Mouse (Mus musculus) lung, embryonic 14.5 days (tissue): Measurements from ENCODE around the gene Gkn3. TPM values are rescaled to one million over a fixed set of nuclear protein-coding genes. Genes with fewer than 3 reads are reported as not detected.

Experiments
- ATAC-seq: fragments of 200-750 bp; cut with Nextera tagmentation; 2 replicates; pipeline ENCODE4 v1.8.0; 2017; ENCODE audit warnings: mild to moderate bottlenecking, moderate TSS enrichment, moderate library complexity; ENCODE audit not compliant: insufficient read depth
- DNase-seq: peaks from one replicate; pipeline ENCODE4 v3.0.0-alpha.2; 2015
- H3K27ac ChIP-seq: fragments of 300-500 bp; sonication (generic); 2 replicates; pipeline ENCODE4 v1.5.1; 2014; ENCODE audit warnings: low read depth, mild to moderate bottlenecking, moderate library complexity
- H3K27me3 ChIP-seq: fragments of 300-500 bp; sonication (generic); 2 replicates; pipeline ENCODE4 v1.6.1; 2014; ENCODE audit warnings: low read length, control low read depth; ENCODE audit not compliant: insufficient read depth
- H3K36me3 ChIP-seq: fragments of 300-500 bp; sonication (generic); 2 replicates; pipeline ENCODE4 v1.6.1; 2014; ENCODE audit warnings: control low read depth; ENCODE audit not compliant: insufficient read depth
- H3K4me1 ChIP-seq: fragments of 300-500 bp; sonication (generic); 2 replicates; pipeline ENCODE4 v1.6.1; 2014; ENCODE audit warnings: antibody characterized with exemption, control low read depth; ENCODE audit not compliant: insufficient read depth
- H3K4me2 ChIP-seq: fragments of 300-500 bp; sonication (generic); 2 replicates; pipeline ENCODE4 v1.6.1; 2014; ENCODE audit warnings: mild to moderate bottlenecking
- H3K4me3 ChIP-seq: fragments of 300-500 bp; sonication (generic); 2 replicates; pipeline ENCODE4 v1.5.1; 2014; ENCODE audit warnings: low read depth, low read length
- H3K9ac ChIP-seq: fragments of 300-500 bp; sonication (generic); 2 replicates; pipeline ENCODE4 v1.6.1; 2014
- H3K9me3 ChIP-seq: fragments of 300-500 bp; sonication (generic); 2 replicates; pipeline ENCODE4 v1.6.1; 2016; ENCODE audit warnings: low read depth, low read length, control low read depth
- CTCF ChIP-seq: IDR thresholded peaks from 2 replicates; pipeline ENCODE4 v1.5.1; 2016; ENCODE audit warnings: antibody characterized with exemption, low read depth
- WGBS: fragments of 180-500 bp; shearing (Covaris S2); extraction: QIAGEN DNeasy Blood & Tissue Kit; methylation state at CpG from one replicate; pipeline ENCODE4 v1.1.7; 2014; 5-methylcytosine and 5-hydroxymethylcytosine counted together
- polyA plus RNA-seq: library from polyadenylated mRNA; unstranded; fragments of >200 nt; fragmentation: Nextera tagmentation; extraction: Ambion mirVana; gene quantifications from 2 replicates; pipeline ENCODE4 v1.2.1, GENCODE M21; 2014

The Gkn3 gene
- polyA plus RNA-seq, 1 experiment from 2014 or later: 2.3 TPM

- H3K27me3 ChIP-seq: no peaks in the 10 kb centered on the region
- 16% methylated on average over 5 of the region's 5 CpGs for WGBS
These were observed 787 bp upstream of the Gkn3 start for GRCm38 (mm10) chr6:87389455-87389989.

DNA sequence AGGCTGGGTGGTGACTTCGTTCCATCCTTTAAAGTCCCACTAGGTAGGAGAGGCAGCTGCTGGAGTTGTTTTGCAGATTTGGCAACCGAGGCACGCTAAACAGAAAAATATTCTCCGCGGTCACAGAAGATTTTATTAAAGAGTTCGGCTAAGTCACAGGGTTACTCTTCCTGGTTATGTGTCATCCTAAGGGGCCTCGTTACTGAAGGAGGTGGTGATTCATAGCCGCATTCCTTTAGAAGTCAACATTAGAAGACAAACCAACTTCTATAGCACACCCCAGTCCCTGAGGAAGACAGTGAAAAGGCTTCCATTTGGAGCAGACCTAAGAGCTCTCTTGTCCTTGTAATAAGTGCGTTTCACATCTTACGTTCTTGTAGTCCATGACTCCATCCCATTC is 2.1 kb downstream of the Gkn3 start:
- Histone ChIP-seq H3K4me3 (no peak overlapping the region), H3K9ac (no peak overlapping the region), H3K36me3 (no peaks in the 10 kb centered on the region), H3K27ac (no peak overlapping the region), H3K9me3 (no peaks in the 10 kb centered on the region), H3K4me1 (peaks cover 4% of the 10 kb centered on the region; the same call in 1 of the 2 replicates), H3K27me3 (0 out of 2 replicates have a peak, but pooled peaks cover 12% of the 10 kb centered on the region), H3K4me2 (no peak overlapping the region)
- no peak for DNase-seq
- 73% methylated on average over 10 of the region's 10 CpGs for WGBS
- no peak for TF ChIP-seq CTCF
- no peak for ATAC-seq

More at GRCm38 (mm10) chr6:87389455-87389989, 787 bp upstream of the Gkn3 start:
- no peak overlapping the region for H3K9ac ChIP-seq
- peaks cover 7% of the 10 kb centered on the region; the same call in 1 of the 2 replicates for H3K4me1 ChIP-seq
- 0 out of 2 replicates have a peak overlapping the region, but pooled peaks have one; percentile 16 for H3K4me2 ChIP-seq
- no peaks in the 10 kb centered on the region for H3K36me3 ChIP-seq
- H3K27ac ChIP-seq: no peak overlapping the region
- DNase-seq (no peak), ATAC-seq (no peak)
- H3K4me3 ChIP-seq: no peak overlapping the region
- no peaks in the 10 kb centered on the region for H3K9me3 ChIP-seq
- no peak for TF ChIP-seq CTCF

- Histone ChIP-seq H3K27ac (no peak overlapping the region), H3K36me3 (no peaks in the 10 kb centered on the region), H3K9me3 (no peaks in the 10 kb centered on the region), H3K4me2 (no peak overlapping the region), H3K27me3 (0 out of 2 replicates have a peak, but pooled peaks cover 12% of the 10 kb centered on the region), H3K4me1 (peaks cover 4% of the 10 kb centered on the region; the same call in 1 of the 2 replicates), H3K4me3 (no peak overlapping the region), H3K9ac (no peak overlapping the region)
- peak; percentile 89 for TF ChIP-seq CTCF
- ATAC-seq (no peak), DNase-seq (peak; percentile 95)
- WGBS: 12% methylated on average over 7 of the region's 7 CpGs
These were observed 2.5 kb downstream of the Gkn3 start for GRCm38 (mm10) chr6:87386203-87386602.

- no peak overlapping the region for H3K4me3 ChIP-seq
- DNase-seq: peak; percentile 68
These were observed 4.0 kb downstream of the Gkn3 start for GRCm38 (mm10) chr6:87384761-87385160.

GRCm38 (mm10) chr6:87383926-87384691 is 4.6 kb downstream of the Gkn3 start:
- Histone ChIP-seq H3K4me3 (peak overlapping the region; percentile 13; the same call in 1 of the 2 replicates), H3K9ac (no peak overlapping the region), H3K27me3 (0 out of 2 replicates have a peak, but pooled peaks cover 12% of the 10 kb centered on the region), H3K36me3 (no peaks in the 10 kb centered on the region), H3K4me2 (peak overlapping the region; percentile 59), H3K9me3 (no peaks in the 10 kb centered on the region), H3K4me1 (peaks cover 4% of the 10 kb centered on the region; the same call in 1 of the 2 replicates), H3K27ac (no peak overlapping the region)
- peak; percentile 63 for DNase-seq
- 9% methylated on average over 24 of the region's 24 CpGs for WGBS
- peak; percentile 48 for ATAC-seq
- peak; percentile 64 for TF ChIP-seq CTCF

More at GRCm38 (mm10) chr6:87384761-87385160, 4.0 kb downstream of the Gkn3 start:
- Histone ChIP-seq H3K27me3 (0 out of 2 replicates have a peak, but pooled peaks cover 12% of the 10 kb centered on the region), H3K27ac (no peak overlapping the region), H3K9ac (no peak overlapping the region), H3K9me3 (no peaks in the 10 kb centered on the region), H3K4me2 (peak overlapping the region; percentile 59), H3K36me3 (no peaks in the 10 kb centered on the region), H3K4me1 (peaks cover 4% of the 10 kb centered on the region; the same call in 1 of the 2 replicates)
- no peak for ATAC-seq
- no peak for TF ChIP-seq CTCF
- 33% methylated on average over 6 of the region's 6 CpGs for WGBS

- Histone ChIP-seq H3K4me1 (no peaks in the 10 kb centered on the region), H3K27me3 (0 out of 2 replicates have a peak, but pooled peaks cover 3% of the 10 kb centered on the region), H3K36me3 (no peaks in the 10 kb centered on the region), H3K4me3 (no peak within 1 kb of the TSS), H3K27ac (no peak within 1 kb of the TSS), H3K4me2 (no peak within 1 kb of the TSS), H3K9ac (no peak within 1 kb of the TSS), H3K9me3 (no peaks in the 10 kb centered on the region)
- ATAC-seq: no peak
- no peak for TF ChIP-seq CTCF
- WGBS: 67% methylated on average over 9 of the region's 9 CpGs
- DNase-seq: no peak
These were observed 15.7 kb downstream of the Gkn3 start, which contains the start of gene Gkn2 for GRCm38 (mm10) chr6:87373057-87373456. Gkn2 (plus strand) TSS chr6:87373357.

DNA sequence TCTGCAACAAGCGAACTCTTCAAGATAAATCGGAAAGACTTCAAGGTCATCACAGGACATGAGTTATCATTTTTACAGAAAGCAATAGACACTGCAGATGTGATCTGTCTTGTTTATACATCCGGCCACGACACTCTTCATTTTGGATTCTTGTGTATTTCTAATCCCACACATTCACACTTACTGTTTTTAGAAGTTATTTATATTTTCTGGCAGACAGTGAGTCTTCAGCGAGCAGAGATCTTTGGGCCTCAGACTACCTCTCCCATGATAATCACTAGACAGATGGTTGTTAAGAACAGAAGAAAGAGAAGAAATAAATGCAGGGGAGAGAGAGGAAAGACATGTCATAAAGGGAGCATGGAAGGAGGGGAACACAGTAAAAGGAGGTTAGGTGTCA is 19.5 kb downstream of the Gkn3 start:
- Histone ChIP-seq H3K9me3 (no peaks in the 10 kb centered on the region), H3K9ac (no peak overlapping the region), H3K4me3 (no peak overlapping the region), H3K36me3 (no peaks in the 10 kb centered on the region), H3K27ac (no peak overlapping the region), H3K4me1 (no peaks in the 10 kb centered on the region), H3K4me2 (no peak overlapping the region), H3K27me3 (0 out of 2 replicates have a peak, but pooled peaks cover 3% of the 10 kb centered on the region)
- DNase-seq (no peak), ATAC-seq (no peak)
- 63% methylated on average over 5 of the region's 5 CpGs for WGBS
- no peak for TF ChIP-seq CTCF
